Mouse (Mus musculus) kidney, adult 2 months (tissue): ENCODE measurements around the gene Mapkbp1.

Experiments used
- CTCF ChIP-seq: fragments of 200-500 bp; conservative IDR thresholded peaks from 2 replicates; pipeline ENCODE4 v1.5.1; 2011; ENCODE audit warnings: low read depth, mild to moderate bottlenecking, control low read depth, low read length, moderate library complexity, mixed read lengths; ENCODE audit not compliant: insufficient read depth, insufficient read length
- POLR2A ChIP-seq: fragments of 200-500 bp; IDR thresholded peaks from one replicate; pipeline ENCODE4 v1.6.1; 2011; ENCODE audit warnings: low read depth, low read length, control low read depth

- TF ChIP-seq CTCF, result no peak
- TF ChIP-seq POLR2A, result no peak
Observed at GRCm38 (mm10) chr2:120055923-120056322, 83.4 kb downstream of the Mapkbp1 start.
